Mouse (Mus musculus) brain, embryonic 14.5 days (tissue): ENCODE data around the gene F5.

Experiments
- CTCF ChIP-seq: fragments of 200-500 bp; IDR thresholded peaks from 2 replicates; pipeline ENCODE4 v1.5.1; 2012; ENCODE audit warnings: inconsistent platforms, mild to moderate bottlenecking, moderate library complexity, borderline replicate concordance; ENCODE audit not compliant: insufficient read depth, insufficient read length; ENCODE audit errors: extremely low read depth
- POLR2A ChIP-seq: fragments of 200-500 bp; IDR thresholded peaks from 2 replicates; pipeline ENCODE4 v1.6.1; 2012; ENCODE audit warnings: mild to moderate bottlenecking, inconsistent platforms, borderline replicate concordance; ENCODE audit not compliant: poor library complexity, insufficient read depth, insufficient read length, severe bottlenecking; ENCODE audit errors: extremely low read depth

GRCm38 (mm10) chr1:164223089-164223488 is 71.5 kb downstream of the F5 start:
- TF ChIP-seq CTCF, result no peak
- TF ChIP-seq POLR2A, result no peak
